Mouse (Mus musculus) neural tube, embryonic 13.5 days (tissue): ENCODE measurements around the gene Kank1. TPM values are rescaled to one million over a fixed set of nuclear protein-coding genes. Genes with fewer than 3 reads are reported as not detected.
A peak's percentile ranks its signal among the peaks of the same experiment; 100 is the strongest.

Experiments
- ATAC-seq: fragments of 200-750 bp; cut with Nextera tagmentation; 2 replicates; pipeline ENCODE4 v1.8.0; 2017; ENCODE audit warnings: low read depth, mild to moderate bottlenecking, moderate TSS enrichment, moderate library complexity
- H3K27ac ChIP-seq: fragments of 300-500 bp; sonication (generic); replicated peaks from 2 replicates; pipeline ENCODE4 v1.5.1; 2015; ENCODE audit warnings: moderate library complexity, mild to moderate bottlenecking, inconsistent platforms
- H3K27me3 ChIP-seq: fragments of 300-500 bp; sonication (generic); 2 replicates; pipeline ENCODE4 v1.6.1; 2015; ENCODE audit warnings: mild to moderate bottlenecking, inconsistent platforms
- H3K36me3 ChIP-seq: fragments of 300-500 bp; sonication (generic); 2 replicates; pipeline ENCODE4 v1.6.1; 2015; ENCODE audit warnings: mild to moderate bottlenecking, inconsistent platforms
- H3K4me1 ChIP-seq: fragments of 300-500 bp; sonication (generic); replicated peaks from 2 replicates; pipeline ENCODE4 v1.6.1; 2015; ENCODE audit warnings: inconsistent platforms
- H3K4me2 ChIP-seq: fragments of 300-500 bp; sonication (generic); 2 replicates; pipeline ENCODE4 v1.6.1; 2015; ENCODE audit warnings: inconsistent platforms, mild to moderate bottlenecking, moderate library complexity
- H3K4me3 ChIP-seq: fragments of 300-500 bp; sonication (generic); 2 replicates; pipeline ENCODE4 v1.5.1; 2015; ENCODE audit warnings: mild to moderate bottlenecking, inconsistent platforms
- H3K9ac ChIP-seq: fragments of 300-500 bp; sonication (generic); 2 replicates; pipeline ENCODE4 v1.6.1; 2015; ENCODE audit warnings: moderate library complexity, mild to moderate bottlenecking, inconsistent platforms
- H3K9me3 ChIP-seq: fragments of 300-500 bp; sonication (generic); 2 replicates; pipeline ENCODE4 v1.6.1; 2016; ENCODE audit warnings: inconsistent platforms
- WGBS: fragments of 180-500 bp; shearing (Covaris S2); methylation state at CpG from one replicate; pipeline ENCODE4 v1.1.7; 2015; 5-methylcytosine and 5-hydroxymethylcytosine counted together
- polyA plus RNA-seq: library from polyadenylated mRNA; unstranded; fragments of >200 nt; fragmentation: Nextera tagmentation; extraction: Ambion mirVana; gene quantifications from 2 replicates; pipeline ENCODE4 v1.2.1, GENCODE M21; 2015

Kank1 gene
- polyA plus RNA-seq, 1 experiment from 2014 or later, result 10.3 TPM

DNA sequence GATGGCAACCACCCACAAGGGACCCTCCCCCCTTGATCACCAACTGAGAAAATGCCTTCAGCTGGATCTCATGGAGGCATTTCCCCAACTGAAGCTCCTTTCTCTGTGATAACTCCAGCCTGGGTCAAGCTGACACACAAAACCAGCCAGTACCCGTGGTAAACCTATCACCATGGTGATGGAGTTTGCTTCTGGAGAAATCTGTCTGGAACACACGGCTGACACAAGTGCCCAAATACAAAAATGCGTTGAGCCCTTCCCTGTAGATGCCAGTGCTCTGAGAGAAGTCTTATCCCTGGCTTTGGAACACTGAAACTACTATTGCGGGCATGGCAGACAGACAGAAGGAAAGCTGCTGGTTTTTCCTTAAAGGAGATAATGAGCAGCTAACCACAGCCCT is 199.4 kb downstream of the Kank1 start:
- Histone ChIP-seq H3K27ac (no peak overlapping the region), H3K9me3 (no peaks in the 10 kb centered on the region), H3K36me3 (no peaks in the 10 kb centered on the region), H3K4me2 (no peak overlapping the region), H3K4me3 (no peak overlapping the region), H3K4me1 (peaks cover 41% of the 10 kb centered on the region), H3K27me3 (no peaks in the 10 kb centered on the region; the same call in 1 of the 2 replicates), H3K9ac (no peak overlapping the region)
- 52% methylated on average over 4 of the region's 4 CpGs for WGBS
- no peak for ATAC-seq

- Histone ChIP-seq H3K9ac (no peak overlapping the region), H3K36me3 (no peaks in the 10 kb centered on the region), H3K27me3 (no peaks in the 10 kb centered on the region; the same call in 1 of the 2 replicates), H3K9me3 (no peaks in the 10 kb centered on the region), H3K4me1 (peaks cover 41% of the 10 kb centered on the region), H3K4me2 (no peak overlapping the region), H3K4me3 (no peak overlapping the region), H3K27ac (no peak overlapping the region)
- ATAC-seq, result no peak
- 85% methylated on average over 20 of the region's 20 CpGs for WGBS
Measured at GRCm38 (mm10) chr19:25436789-25437650, 200.2 kb downstream of the Kank1 start.

- Histone ChIP-seq H3K4me2 (no peak overlapping the region), H3K27ac (no peak overlapping the region), H3K9ac (no peak overlapping the region), H3K9me3 (no peaks in the 10 kb centered on the region), H3K27me3 (no peaks in the 10 kb centered on the region; the same call in 1 of the 2 replicates), H3K4me3 (no peak overlapping the region), H3K36me3 (no peaks in the 10 kb centered on the region), H3K4me1 (peaks cover 40% of the 10 kb centered on the region)
- 64% methylated on average over 6 of the region's 6 CpGs for WGBS
- no peak for ATAC-seq
Measured at GRCm38 (mm10) chr19:25438246-25438645, 201.5 kb downstream of the Kank1 start.

DNA sequence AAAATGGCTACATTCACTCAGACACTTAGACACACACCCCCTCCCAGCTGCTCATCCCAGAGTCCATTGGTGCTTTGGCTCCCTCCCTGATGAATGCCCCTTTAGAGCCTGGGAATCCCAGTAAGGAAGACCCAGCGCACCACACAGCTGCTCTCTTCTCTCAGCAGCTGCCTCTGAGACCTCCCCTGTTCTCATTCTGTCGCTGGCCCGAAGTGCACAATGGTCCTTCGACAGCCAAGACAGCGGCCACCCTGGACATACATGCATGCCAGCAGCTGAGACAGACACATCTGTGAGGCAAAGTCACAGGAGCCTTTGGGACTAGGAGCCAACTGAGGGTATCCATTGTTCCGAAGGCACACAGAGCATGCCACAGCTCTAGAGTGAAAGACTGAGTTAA is 203.0 kb downstream of the Kank1 start:
- Histone ChIP-seq H3K36me3 (no peaks in the 10 kb centered on the region), H3K4me1 (peaks cover 32% of the 10 kb centered on the region), H3K27me3 (no peaks in the 10 kb centered on the region), H3K4me2 (no peak overlapping the region), H3K27ac (0 out of 2 replicates have a peak overlapping the region, but pooled peaks have one; percentile 9), H3K4me3 (no peak overlapping the region), H3K9ac (no peak overlapping the region), H3K9me3 (no peaks in the 10 kb centered on the region)
- 38% methylated on average over 6 of the region's 6 CpGs for WGBS
- ATAC-seq, result peak; percentile 68; the same call in 1 of the 2 replicates

- Histone ChIP-seq H3K4me3 (no peak overlapping the region), H3K4me1 (peaks cover 30% of the 10 kb centered on the region), H3K27me3 (no peaks in the 10 kb centered on the region), H3K9me3 (no peaks in the 10 kb centered on the region), H3K9ac (no peak overlapping the region), H3K27ac (no peak overlapping the region), H3K36me3 (no peaks in the 10 kb centered on the region), H3K4me2 (no peak overlapping the region)
- ATAC-seq, result no peak
- WGBS, result 84% methylated on average over 4 of the region's 4 CpGs
Measured at GRCm38 (mm10) chr19:25440736-25441135, 204.0 kb downstream of the Kank1 start.

- Histone ChIP-seq H3K9ac (no peak overlapping the region), H3K36me3 (no peaks in the 10 kb centered on the region), H3K9me3 (no peaks in the 10 kb centered on the region), H3K4me2 (no peak overlapping the region), H3K4me1 (peaks cover under 1% of the 10 kb centered on the region; the same call in 1 of the 2 replicates), H3K27me3 (peaks cover 7% of the 10 kb centered on the region; the same call in 1 of the 2 replicates), H3K4me3 (no peak overlapping the region), H3K27ac (no peak overlapping the region)
- no peak for ATAC-seq
- 26% methylated on average over 7 of the region's 7 CpGs for WGBS
Measured at GRCm38 (mm10) chr19:25445054-25445453, 208.3 kb downstream of the Kank1 start.

GRCm38 (mm10) chr19:25445842-25446241 is 209.1 kb downstream of the Kank1 start:
- WGBS, result 57% methylated on average over 8 of the region's 8 CpGs
- no peak for ATAC-seq

GRCm38 (mm10) chr19:25446683-25447082 is 209.9 kb downstream of the Kank1 start:
- H3K36me3 ChIP-seq, result no peaks in the 10 kb centered on the region
- H3K9ac ChIP-seq, result no peak overlapping the region
- peaks cover 7% of the 10 kb centered on the region; the same call in 1 of the 2 replicates for H3K27me3 ChIP-seq
- no peak overlapping the region for H3K4me2 ChIP-seq
- WGBS, result 76% methylated on average over 2 of the region's 2 CpGs
- H3K9me3 ChIP-seq, result no peaks in the 10 kb centered on the region
- no peak overlapping the region for H3K27ac ChIP-seq
- H3K4me1 ChIP-seq, result no peaks in the 10 kb centered on the region
- H3K4me3 ChIP-seq, result no peak overlapping the region
- ATAC-seq, result no peak

More at GRCm38 (mm10) chr19:25445842-25446241, 209.1 kb downstream of the Kank1 start:
- Histone ChIP-seq H3K9ac (no peak overlapping the region), H3K4me2 (no peak overlapping the region), H3K27ac (no peak overlapping the region), H3K9me3 (no peaks in the 10 kb centered on the region), H3K36me3 (no peaks in the 10 kb centered on the region), H3K27me3 (peaks cover 7% of the 10 kb centered on the region; the same call in 1 of the 2 replicates), H3K4me1 (no peaks in the 10 kb centered on the region), H3K4me3 (no peak overlapping the region)

- 71% methylated on average over 5 of the region's 5 CpGs for WGBS
- no peak for ATAC-seq
- H3K9ac ChIP-seq, result no peak overlapping the region
Measured at GRCm38 (mm10) chr19:25447373-25447772, 210.6 kb downstream of the Kank1 start.

GRCm38 (mm10) chr19:25450869-25451629 is 214.3 kb downstream of the Kank1 start:
- no peaks in the 10 kb centered on the region for H3K36me3 ChIP-seq
- ATAC-seq, result no peak
- no peaks in the 10 kb centered on the region for H3K9me3 ChIP-seq

More at GRCm38 (mm10) chr19:25447373-25447772, 210.6 kb downstream of the Kank1 start:
- Histone ChIP-seq H3K4me1 (no peaks in the 10 kb centered on the region), H3K4me2 (no peak overlapping the region), H3K27me3 (peaks cover 7% of the 10 kb centered on the region; the same call in 1 of the 2 replicates), H3K36me3 (no peaks in the 10 kb centered on the region), H3K27ac (no peak overlapping the region), H3K9me3 (no peaks in the 10 kb centered on the region), H3K4me3 (no peak overlapping the region)

DNA sequence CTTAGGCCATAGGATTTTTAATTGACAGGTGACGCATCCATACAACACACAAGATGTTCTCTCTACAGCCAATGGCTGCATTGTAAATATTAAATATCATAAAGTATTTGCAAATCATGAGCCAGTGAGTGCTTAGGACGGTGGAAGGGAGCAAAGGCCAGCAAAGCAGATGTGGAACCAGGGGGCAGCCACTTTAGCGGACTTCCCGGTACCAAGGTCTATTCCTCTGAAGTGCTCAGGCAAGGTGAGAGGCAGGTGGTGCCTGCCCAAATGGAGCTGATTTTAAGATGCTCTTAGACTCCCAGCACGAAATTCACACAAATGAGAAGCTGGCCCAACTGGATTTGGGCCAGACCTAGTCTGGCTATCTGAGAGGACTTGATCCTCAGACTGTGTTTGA is 216.4 kb downstream of the Kank1 start:
- 83% methylated on average over 5 of the region's 5 CpGs for WGBS
- no peak overlapping the region for H3K27ac ChIP-seq
- no peak for ATAC-seq
- H3K4me1 ChIP-seq, result no peaks in the 10 kb centered on the region
- H3K9me3 ChIP-seq, result no peaks in the 10 kb centered on the region
- H3K4me2 ChIP-seq, result no peak overlapping the region
- no peak overlapping the region for H3K4me3 ChIP-seq
- H3K9ac ChIP-seq, result no peak overlapping the region
- H3K36me3 ChIP-seq, result no peaks in the 10 kb centered on the region
- peaks cover 4% of the 10 kb centered on the region; the same call in 1 of the 2 replicates for H3K27me3 ChIP-seq

More at GRCm38 (mm10) chr19:25450869-25451629, 214.3 kb downstream of the Kank1 start:
- H3K4me3 ChIP-seq, result no peak overlapping the region
- 55% methylated on average over 11 of the region's 11 CpGs for whole genome bisulfite sequencing
- H3K27ac ChIP-seq, result no peak overlapping the region
- H3K4me1 ChIP-seq, result no peaks in the 10 kb centered on the region
- H3K9ac ChIP-seq, result no peak overlapping the region
- no peak overlapping the region for H3K4me2 ChIP-seq
- peaks cover 7% of the 10 kb centered on the region; the same call in 1 of the 2 replicates for H3K27me3 ChIP-seq

DNA sequence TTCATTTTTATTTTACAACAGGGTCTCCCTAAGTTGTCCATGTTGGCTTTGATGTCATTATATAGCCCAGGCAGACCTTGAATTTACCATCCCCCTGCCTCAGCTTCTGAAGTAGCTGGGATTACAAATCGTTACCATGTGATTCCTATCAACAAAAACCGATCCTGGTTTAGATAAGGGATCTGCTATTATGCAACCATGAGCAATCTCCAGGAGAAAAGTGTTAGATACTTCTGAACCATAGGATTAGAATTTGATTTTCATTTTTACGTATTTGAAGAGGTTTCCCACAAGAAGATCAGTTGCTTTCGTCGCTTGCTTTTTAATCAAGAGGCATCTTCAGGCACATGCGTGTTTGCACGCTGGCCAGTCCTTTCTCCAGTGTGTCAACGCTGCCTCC is 224.0 kb downstream of the Kank1 start:
- Histone ChIP-seq H3K27me3 (no peaks in the 10 kb centered on the region), H3K9ac (no peak overlapping the region), H3K36me3 (no peaks in the 10 kb centered on the region), H3K4me2 (no peak overlapping the region), H3K27ac (no peak overlapping the region), H3K4me3 (no peak overlapping the region), H3K4me1 (peaks cover 17% of the 10 kb centered on the region; the same call in 1 of the 2 replicates), H3K9me3 (0 out of 2 replicates have a peak, but pooled peaks cover 3% of the 10 kb centered on the region)
- no peak for ATAC-seq
- 96% methylated on average over 8 of the region's 8 CpGs for WGBS
